Comparison of ENCODE assay signal across 9 mouse cellular contexts in the genomic region with DNA sequence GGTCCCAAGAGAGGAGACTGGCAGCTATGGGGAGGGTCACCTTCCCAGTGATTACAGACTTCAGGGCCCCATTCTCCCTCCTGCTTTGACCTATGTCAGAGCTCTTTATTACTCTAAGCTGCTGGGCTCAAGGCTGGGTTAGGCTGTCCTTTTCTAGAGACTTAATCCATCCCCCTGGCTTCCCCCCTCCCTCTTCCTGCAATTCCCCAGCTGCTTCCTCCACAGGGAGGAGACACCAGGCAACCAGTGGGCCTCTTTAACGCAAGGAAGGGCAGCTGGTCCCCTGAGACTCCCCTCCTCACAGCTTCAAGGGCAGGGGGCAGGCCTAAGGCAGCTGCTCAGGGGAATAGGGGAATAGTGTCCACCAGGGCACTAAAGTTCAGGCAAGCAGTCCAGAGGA. TPM values are rescaled to one million over a fixed set of nuclear protein-coding genes. Genes with fewer than 3 reads are reported as not detected.
DNase-seq lines count a peak whose midpoint lies in the region; ATAC-seq lines count a peak whose summit lies in the region.
"Had no signal": no experiment of that assay in that cellular context is flagged by ENCODE, and none has a peak within 500 bp of the region (broad histone marks: within the 10 kb centered on the region; RNA-seq: fewer than 3 reads in every experiment).

No protein-coding gene starts in this region.

- peak overlapping the region; percentile 62 for H3K4me3 ChIP-seq in megakaryocyte, embryonic 14.5 days (replicated peaks)

- peak; percentile 4 for DNase-seq in CD4-positive, CD25-positive, alpha-beta regulatory T cell, adult 2 months (ENCODE audit: low read depth, low spot score)
- peak; percentile 55 to 71 for DNase-seq in kidney, postnatal 4 days
- peak; percentile 29 for DNase-seq in splenic B cell, adult 2 months (ENCODE audit: low read depth, low spot score)
- DNase-seq in spleen, postnatal 4 days (ENCODE audit: low spot score in 2 of 2) = no peak
- no peak for DNase-seq in ovary, postnatal 14 days (ENCODE audit: low spot score)

- peaks cover 71% of the 10 kb centered on the region for H3K4me1 ChIP-seq in megakaryocyte, embryonic 14.5 days

- ATAC-seq in CD4-positive, CD25-positive, alpha-beta regulatory T cell, adult 4 months = no peak
- ATAC-seq in megakaryocyte, adult 5-6 weeks (ENCODE audit: poor library complexity, severe bottlenecking) = no peak

- H3K27me3 ChIP-seq in megakaryocyte, embryonic 14.5 days (replicated peaks) = peaks cover 30% of the 10 kb centered on the region
- H3K27me3 ChIP-seq in splenic B cell, adult 2 months (ENCODE audit: control insufficient read depth, insufficient read depth, low read length, poor library complexity, severe bottlenecking) = no peaks in the 10 kb centered on the region

- H3K9me3 ChIP-seq in megakaryocyte, embryonic 14.5 days = no peaks in the 10 kb centered on the region

- H3K36me3 ChIP-seq in megakaryocyte, embryonic 14.5 days (replicated peaks; ENCODE audit: low read length) = peaks cover 3% of the 10 kb centered on the region
- H3K36me3 ChIP-seq in splenic B cell, adult 2 months (ENCODE audit: control insufficient read depth, insufficient read depth, low read length, poor library complexity, severe bottlenecking) = no peaks in the 10 kb centered on the region

RNA-seq across cellular contexts. Expression of a gene that starts 1.9 kb away (rescaled TPM):
- 10 to 100 TPM; 18.5 to 22.7 TPM for polyA plus RNA-seq in CD4-positive, CD25-positive, alpha-beta regulatory T cell, adult 4 months (2017; shearing (Covaris generic))
- 281 and 443 TPM in 2 replicates for polyA plus RNA-seq in megakaryocyte, embryonic 14.5 days (2012; ENCODE audit: insufficient read depth, low replicate concordance)
- 7.8 and 12.0 TPM in 2 replicates for total RNA-seq in megakaryocyte, adult 5-6 weeks (2015)
- 9.0 and 11.6 TPM in 2 replicates for total RNA-seq in megakaryocyte, adult 5-6 weeks (2017)

RNA-seq across cellular contexts. Expression of a gene that starts 34.9 kb away (rescaled TPM):
- polyA plus RNA-seq in CD4-positive, CD25-positive, alpha-beta regulatory T cell, adult 4 months (2017; shearing (Covaris generic)) = under 1 TPM; 0.16 to 0.28 TPM
- polyA plus RNA-seq in megakaryocyte, embryonic 14.5 days (2012; ENCODE audit: insufficient read depth, low replicate concordance) = 36.9 and 51.1 TPM in 2 replicates
- not detected in 2 replicates for total RNA-seq in megakaryocyte, adult 5-6 weeks (2015)
- not detected in 2 replicates for total RNA-seq in megakaryocyte, adult 5-6 weeks (2017)
- polyA plus RNA-seq: macrophage had no signal

RNA-seq across cellular contexts. Expression of a gene that starts 49.4 kb away (rescaled TPM):
- 10 to 100 TPM; 60.2 to 62.8 TPM for polyA plus RNA-seq in CD4-positive, CD25-positive, alpha-beta regulatory T cell, adult 4 months (2017; shearing (Covaris generic))
- polyA plus RNA-seq in megakaryocyte, embryonic 14.5 days (2012; ENCODE audit: insufficient read depth, low replicate concordance) = 0.61 and 10.4 TPM in 2 replicates
- 29.2 and 29.6 TPM in 2 replicates for total RNA-seq in megakaryocyte, adult 5-6 weeks (2015)
- total RNA-seq in megakaryocyte, adult 5-6 weeks (2017) = 27.3 and 33.9 TPM in 2 replicates

RNA-seq across cellular contexts. Expression of a gene that starts 58.0 kb away (rescaled TPM):
- polyA plus RNA-seq in CD4-positive, CD25-positive, alpha-beta regulatory T cell, adult 4 months (2017; shearing (Covaris generic)) = 10 to 100 TPM; 32.4 to 37.1 TPM
- polyA plus RNA-seq in megakaryocyte, embryonic 14.5 days (2012; ENCODE audit: insufficient read depth, low replicate concordance) = 14.3 and 43.1 TPM in 2 replicates
- total RNA-seq in megakaryocyte, adult 5-6 weeks (2015) = 2.2 and 7.1 TPM in 2 replicates
- total RNA-seq in megakaryocyte, adult 5-6 weeks (2017) = 1.9 and 3.1 TPM in 2 replicates

Comparison
In these comparisons a context has a peak if more than half of its experiments do, and no peak if none do; other contexts are left out.
1. DNase-seq: peak in CD4-positive, CD25-positive, alpha-beta regulatory T cell, adult 2 months (single experiment), kidney, postnatal 4 days (2 of 2) and splenic B cell, adult 2 months (single experiment); none in spleen, postnatal 4 days (0 of 2) and ovary, postnatal 14 days (single experiment).
2. RNA of a gene that starts 1.9 kb away (polyA plus RNA-seq): 281 to 443 TPM in megakaryocyte, embryonic 14.5 days; 18.5 to 22.7 TPM in CD4-positive, CD25-positive, alpha-beta regulatory T cell, adult 4 months; every median in the first group is over 10 times any median in the second.
3. RNA of a gene that starts 34.9 kb away (polyA plus RNA-seq): 36.9 to 51.1 TPM in megakaryocyte, embryonic 14.5 days; 0.16 to 0.28 TPM in CD4-positive, CD25-positive, alpha-beta regulatory T cell, adult 4 months; every median in the first group is over 10 times any median in the second.